Mouse (Mus musculus) layer of hippocampus, adult 9-10 months (tissue): ENCODE data around the gene Cyp11a1.

Experiments used
- DNase-seq: peaks from one replicate; pipeline ENCODE4 v3.0.0; 2022; ENCODE audit warnings: low spot score

Cyp11a1 gene

DNA sequence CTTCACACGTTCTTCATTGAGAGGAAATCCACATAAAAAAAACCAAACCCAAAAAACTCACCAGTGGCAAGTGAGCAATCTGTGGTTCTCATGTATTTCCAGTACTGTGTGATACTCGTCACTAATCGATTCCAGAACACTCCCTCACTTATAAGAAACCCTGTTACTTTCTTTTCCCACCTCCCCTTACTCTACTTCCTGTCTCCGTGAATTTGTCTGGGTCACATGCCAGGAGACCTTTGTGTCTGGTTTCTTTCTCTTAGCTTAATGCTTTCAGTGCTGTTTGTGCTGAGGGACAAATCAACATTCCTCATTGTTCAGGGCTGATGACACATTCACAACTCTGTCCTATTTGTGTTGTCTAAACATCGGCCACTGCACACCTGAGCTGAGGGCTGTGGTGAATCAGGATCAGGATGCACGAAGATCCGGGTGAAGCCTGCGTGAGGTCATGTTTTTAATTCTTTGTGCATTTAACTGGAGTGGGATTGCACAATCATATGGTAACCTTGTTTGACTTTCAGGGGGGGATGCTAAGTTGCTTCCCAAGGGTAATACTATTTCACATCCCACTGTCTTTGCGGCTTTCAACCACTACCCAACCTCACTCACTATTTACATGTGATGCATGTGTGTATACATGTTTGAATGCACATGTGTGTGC lies 33.3 kb upstream of the Cyp11a1 start:
- DNase-seq = no peak

DNA sequence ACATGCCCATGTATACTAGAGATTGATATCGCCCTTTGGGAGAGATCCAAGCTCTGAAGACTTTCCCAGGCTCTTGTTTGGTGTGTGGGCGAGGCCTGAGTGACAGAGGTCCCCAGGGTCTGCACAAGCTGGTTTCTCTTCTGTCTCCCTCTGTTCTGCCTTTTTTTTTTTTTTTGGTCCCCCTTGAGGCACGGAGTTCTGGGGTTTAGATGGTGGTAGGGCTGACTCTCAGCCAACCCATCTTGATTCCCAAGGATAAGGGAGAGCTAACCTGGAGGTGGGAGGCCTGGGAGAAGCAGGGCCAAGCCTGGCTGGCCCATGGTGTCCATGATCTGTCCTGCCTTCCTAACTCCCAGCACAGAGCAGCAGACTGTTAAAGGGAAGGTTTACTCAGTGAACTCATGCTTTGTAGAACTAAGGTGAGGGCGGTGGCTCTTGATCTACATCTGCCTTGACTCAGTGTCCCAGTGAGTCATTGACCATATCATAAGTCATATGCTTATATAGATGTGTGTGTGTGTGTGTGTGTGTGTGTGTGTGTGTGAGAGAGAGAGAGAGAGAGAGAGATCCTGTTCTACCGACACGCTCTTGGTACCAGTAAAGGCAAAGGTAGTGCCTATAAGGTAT lies 32.7 kb upstream of the Cyp11a1 start:
- DNase-seq = no peak

GRCm38 (mm10) chr9:57974221-57974620 lies 32.0 kb upstream of the Cyp11a1 start:
- no peak for DNase-seq

- DNase-seq = no peak
Observed at GRCm38 (mm10) chr9:57975200-57975821, 30.9 kb upstream of the Cyp11a1 start.

GRCm38 (mm10) chr9:57978025-57978424 lies 28.2 kb upstream of the Cyp11a1 start:
- DNase-seq = no peak

GRCm38 (mm10) chr9:57978858-57979257 lies 27.4 kb upstream of the Cyp11a1 start:
- DNase-seq = no peak

DNA sequence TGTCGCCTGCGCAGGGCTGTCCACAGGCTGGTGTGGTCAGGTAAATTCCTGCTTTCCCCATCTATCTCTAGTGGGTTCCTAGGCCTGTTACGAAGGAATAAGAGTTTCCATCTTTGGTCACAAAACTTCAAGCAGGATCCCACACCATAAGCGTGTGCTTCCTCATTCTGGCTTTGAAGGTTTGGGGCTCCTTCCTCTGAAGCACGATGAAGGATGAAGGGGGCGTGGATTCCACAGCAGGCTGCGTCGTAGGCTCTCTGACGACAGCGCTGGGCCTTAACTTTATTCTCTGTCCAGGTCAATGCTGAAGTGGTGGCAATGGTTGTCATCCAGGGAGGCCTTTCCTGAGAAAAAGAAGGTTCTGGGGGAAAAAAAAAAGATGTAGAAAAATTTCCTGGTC lies 25.6 kb upstream of the Cyp11a1 start:
- DNase-seq = no peak

- peak; percentile 51 for DNase-seq
Observed at GRCm38 (mm10) chr9:57985304-57985703, 20.9 kb upstream of the Cyp11a1 start.

GRCm38 (mm10) chr9:57986293-57986692 lies 19.9 kb upstream of the Cyp11a1 start:
- no peak for DNase-seq

DNA sequence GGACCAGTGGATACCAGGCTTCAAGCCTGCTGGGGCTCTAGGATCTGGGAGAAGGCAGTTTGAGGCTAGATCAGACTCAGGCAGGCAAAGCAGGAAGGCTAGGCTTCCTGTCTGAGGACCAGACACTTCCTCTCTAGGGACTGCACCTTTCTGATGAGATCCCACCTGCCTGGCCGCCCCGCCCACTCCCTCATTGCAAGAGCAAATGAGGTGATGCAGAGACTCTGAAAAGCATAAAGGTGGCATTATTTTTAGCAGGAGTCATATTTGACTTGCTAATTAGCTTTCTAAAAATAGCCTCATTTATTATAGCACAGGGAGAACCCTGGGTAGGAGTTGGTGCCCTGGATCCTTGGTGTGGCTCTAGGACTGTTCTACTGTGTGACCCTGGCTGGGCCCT lies 18.1 kb upstream of the Cyp11a1 start:
- no peak for DNase-seq

- DNase-seq = no peak
Observed at GRCm38 (mm10) chr9:57989309-57989708, 16.9 kb upstream of the Cyp11a1 start.

GRCm38 (mm10) chr9:57990438-57991110 lies 15.6 kb upstream of the Cyp11a1 start:
- DNase-seq = no peak

DNA sequence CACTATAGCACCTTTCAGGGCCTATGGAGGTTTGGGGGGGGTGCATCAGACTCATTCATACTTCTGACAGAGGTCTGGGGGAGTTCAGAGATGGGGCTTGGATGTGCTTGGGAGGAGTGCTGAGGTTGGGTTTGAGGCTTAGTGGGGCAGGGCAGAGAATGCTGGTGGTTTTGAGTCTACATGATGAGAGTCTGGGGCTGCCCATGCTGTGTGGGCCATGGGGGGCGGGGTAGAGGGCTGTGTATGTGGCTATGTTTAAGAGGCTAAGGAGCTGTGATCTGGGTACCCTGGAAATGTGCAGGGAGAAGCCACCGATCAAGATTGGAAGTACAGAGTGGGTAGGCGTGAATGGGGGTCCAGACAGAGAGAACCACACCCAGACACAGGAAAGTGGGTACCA lies 14.2 kb upstream of the Cyp11a1 start:
- no peak for DNase-seq

DNA sequence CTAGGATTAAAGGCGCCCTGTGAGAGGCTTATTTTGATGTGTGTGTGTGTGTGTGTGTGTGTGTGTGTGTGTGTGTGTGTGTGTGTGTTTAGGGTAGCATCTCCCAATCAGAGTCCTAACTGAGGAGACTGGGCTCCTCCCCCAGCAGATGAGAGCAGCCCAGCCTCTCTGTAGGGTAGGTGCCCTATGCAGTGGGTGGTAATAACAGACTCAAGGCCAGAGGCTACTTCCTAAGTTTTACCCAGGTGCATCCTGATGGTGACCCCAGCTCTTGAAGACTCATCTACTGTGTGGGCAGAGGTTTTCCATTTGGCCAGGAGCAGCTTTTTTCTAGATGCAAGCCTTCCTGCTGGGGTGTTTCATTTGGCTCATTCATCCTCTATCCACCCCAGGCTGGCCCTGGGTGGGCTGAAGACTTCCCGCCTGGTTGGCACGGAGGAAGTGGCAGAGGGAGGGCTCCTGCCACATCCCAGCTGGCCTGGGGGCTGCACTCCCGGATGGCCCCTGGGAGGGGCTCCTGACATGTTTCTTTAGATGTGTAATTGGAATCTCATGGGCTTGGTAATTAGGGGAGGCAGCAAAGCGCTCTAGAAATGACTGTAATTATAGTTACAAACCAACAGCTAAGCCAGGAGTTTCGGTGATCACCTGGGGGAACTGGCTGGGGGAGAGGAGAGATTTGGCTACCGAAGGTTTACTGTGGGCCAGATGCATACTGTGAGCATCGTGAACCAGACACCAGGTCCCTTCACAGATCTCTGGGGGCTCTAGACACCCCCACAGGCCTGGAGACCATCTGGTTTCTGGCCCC lies 13.2 kb upstream of the Cyp11a1 start:
- DNase-seq = no peak

- no peak for DNase-seq
Observed at GRCm38 (mm10) chr9:57995282-57995681, 10.9 kb upstream of the Cyp11a1 start.

GRCm38 (mm10) chr9:57997511-57998031 lies 8.6 kb upstream of the Cyp11a1 start:
- no peak for DNase-seq

GRCm38 (mm10) chr9:57998032-57998659 lies 8.1 kb upstream of the Cyp11a1 start:
- DNase-seq = peak; percentile 57

GRCm38 (mm10) chr9:57998685-57999084 lies 7.5 kb upstream of the Cyp11a1 start:
- no peak for DNase-seq

- DNase-seq = no peak
Observed at GRCm38 (mm10) chr9:57999676-58000075, 6.5 kb upstream of the Cyp11a1 start.

DNA sequence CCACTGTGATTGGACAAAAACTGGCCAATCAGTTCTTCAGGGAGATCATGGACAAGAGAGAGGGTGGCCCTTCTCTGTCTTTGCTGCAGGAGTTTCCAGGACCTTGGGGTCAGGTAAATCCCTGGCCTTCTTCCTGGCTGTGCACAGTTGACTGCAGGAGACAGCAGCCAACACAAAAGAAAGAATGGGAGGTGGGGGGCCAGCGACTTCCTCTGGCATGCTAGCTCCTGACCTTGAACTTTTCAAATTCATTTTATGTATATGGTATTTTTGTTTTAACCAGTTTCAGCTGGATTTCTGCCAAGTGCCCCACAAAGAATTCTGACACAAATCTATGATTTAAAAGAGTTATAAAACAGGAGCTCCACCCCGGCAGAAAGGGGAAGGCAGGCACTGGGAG lies 2.9 kb upstream of the Cyp11a1 start:
- no peak for DNase-seq

GRCm38 (mm10) chr9:58008336-58009014 lies 2.3 kb downstream of the Cyp11a1 start:
- no peak for DNase-seq
